Mouse (Mus musculus) heart, adult 2 months (tissue): ENCODE results near the gene 1700028P14Rik. TPM values are rescaled to one million over a fixed set of nuclear protein-coding genes. Genes with fewer than 3 reads are reported as not detected.

ENCODE experiments used
- DNase-seq, 2 experiments: peaks; one replicate each; pipeline ENCODE4 v3.0.0; 2021
- H3K27ac ChIP-seq: fragments of 200-600 bp; 2 replicates; pipeline ENCODE4 v1.8.1; 2022
- H3K27me3 ChIP-seq: fragments of 200-500 bp; 2 replicates; pipeline ENCODE4 v1.6.1; 2012; ENCODE audit warnings: mild to moderate bottlenecking, low read length, inconsistent platforms, mixed read lengths; ENCODE audit not compliant: control insufficient read depth, insufficient read depth
- H3K36me3 ChIP-seq: fragments of 200-500 bp; 2 replicates; pipeline ENCODE4 v1.6.1; 2012; ENCODE audit warnings: low read length, inconsistent platforms; ENCODE audit not compliant: control insufficient read depth, insufficient read depth
- H3K4me1 ChIP-seq: fragments of 200-500 bp; 2 replicates; pipeline ENCODE4 v1.6.1; 2011; ENCODE audit warnings: low read length; ENCODE audit not compliant: control insufficient read depth, insufficient read depth
- H3K4me3 ChIP-seq: fragments of 200-600 bp; 2 replicates; pipeline ENCODE4 v1.8.1; 2022
- H3K79me2 ChIP-seq: fragments of 200-500 bp; replicated peaks from 2 replicates; pipeline ENCODE4 v1.6.1; 2012; ENCODE audit warnings: mild to moderate bottlenecking, inconsistent platforms, low read length, moderate library complexity, mixed read lengths; ENCODE audit not compliant: control insufficient read depth, insufficient read depth
- H3K9ac ChIP-seq: fragments of 200-500 bp; 2 replicates; pipeline ENCODE4 v1.6.1; 2012; ENCODE audit warnings: low read depth, mild to moderate bottlenecking, control low read depth, inconsistent platforms, low read length, mixed read lengths
- CTCF ChIP-seq: fragments of 200-600 bp; IDR thresholded peaks from 2 replicates; pipeline ENCODE4 v1.8.1; 2022; ENCODE audit warnings: antibody characterized with exemption, mild to moderate bottlenecking, moderate library complexity
- EP300 ChIP-seq: fragments of 200-500 bp; IDR thresholded peaks from 2 replicates; pipeline ENCODE4 v1.6.1; 2011; ENCODE audit warnings: low read depth, low read length, control low read depth; ENCODE audit not compliant: insufficient read depth
- POLR2A ChIP-seq: fragments of 200-500 bp; IDR thresholded peaks from 2 replicates; pipeline ENCODE4 v1.6.1; 2011; ENCODE audit warnings: mild to moderate bottlenecking, low read depth, low read length, control low read depth; ENCODE audit not compliant: insufficient read depth
- whole genome bisulfite sequencing: fragments of 180-500 bp; shearing (Covaris S2); methylation state at CpG from one replicate; pipeline ENCODE4 v1.1.7; 2018; 5-methylcytosine and 5-hydroxymethylcytosine counted together
- intact Hi-C: fragments of 180-260 bp; cut with DNase I; formaldehyde crosslinking; loops from one replicate; pipeline ENCODE4 v1.15.1; 2025
- polyA plus RNA-seq: library from polyadenylated mRNA; depleted of rRNA; stranded (reverse); fragments of >200 nt; gene quantifications from 2 replicates; pipeline ENCODE4 v1.2.3, GENCODE M21; 2012
- total RNA-seq, 2 experiments: library from RNA; stranded (reverse); gene quantifications; 2 replicates each; pipeline ENCODE4 v1.2.3; 2021

1700028P14Rik gene
- total and polyA plus RNA-seq, 3 experiments, result 0.18 TPM; not detected in 2

- no peak overlapping the region for H3K27ac ChIP-seq
- TF ChIP-seq POLR2A, result no peak
- no peaks in the 10 kb centered on the region for H3K79me2 ChIP-seq
- H3K36me3 ChIP-seq, result no peaks in the 10 kb centered on the region
- no peaks in the 10 kb centered on the region for H3K4me1 ChIP-seq
- WGBS, result 71% methylated on average over 5 of the region's 5 CpGs
- no peak overlapping the region for H3K9ac ChIP-seq
- no peaks in the 10 kb centered on the region for H3K27me3 ChIP-seq
- H3K4me3 ChIP-seq, result no peak overlapping the region
- intact Hi-C loops, result no loop called here
- no peak for DNase-seq
Measured at GRCm38 (mm10) chr19:23636786-23637185, 15.8 kb downstream of the 1700028P14Rik start.

GRCm38 (mm10) chr19:23631611-23632492 lies 20.8 kb downstream of the 1700028P14Rik start:
- H3K4me1 ChIP-seq, result no peaks in the 10 kb centered on the region
- H3K9ac ChIP-seq, result no peak overlapping the region
- H3K4me3 ChIP-seq, result no peak overlapping the region
- intact Hi-C loops, result no loop called here
- no peaks in the 10 kb centered on the region for H3K27me3 ChIP-seq
- H3K36me3 ChIP-seq, result no peaks in the 10 kb centered on the region
- DNase-seq, result no peak
- no peaks in the 10 kb centered on the region for H3K79me2 ChIP-seq
- no peak overlapping the region for H3K27ac ChIP-seq
- TF ChIP-seq EP300, result no peak
- TF ChIP-seq POLR2A, result no peak
- no peak for TF ChIP-seq CTCF
- WGBS, result 79% methylated on average over 11 of the region's 11 CpGs

- peak; percentile 21 for DNase-seq
- 32% methylated on average over 7 of the region's 7 CpGs for WGBS
- intact Hi-C loops, result no loop called here
Measured at GRCm38 (mm10) chr19:23614268-23614667, 38.3 kb downstream of the 1700028P14Rik start.

GRCm38 (mm10) chr19:23609724-23610123 lies 42.9 kb downstream of the 1700028P14Rik start:
- H3K9ac ChIP-seq, result no peak overlapping the region
- DNase-seq, result no peak
- no peak overlapping the region for H3K27ac ChIP-seq
- no peaks in the 10 kb centered on the region; the same call in 1 of the 2 replicates for H3K4me1 ChIP-seq
- no peak for TF ChIP-seq POLR2A
- TF ChIP-seq EP300, result no peak
- TF ChIP-seq CTCF, result no peak
- H3K79me2 ChIP-seq, result no peaks in the 10 kb centered on the region
- H3K4me3 ChIP-seq, result no peak overlapping the region
- intact Hi-C loops, result no loop called here
- H3K27me3 ChIP-seq, result no peaks in the 10 kb centered on the region
- 61% methylated on average over 4 of the region's 4 CpGs for WGBS
- no peaks in the 10 kb centered on the region for H3K36me3 ChIP-seq

More at GRCm38 (mm10) chr19:23614268-23614667, 38.3 kb downstream of the 1700028P14Rik start:
- H3K36me3 ChIP-seq, result no peaks in the 10 kb centered on the region
- no peak overlapping the region for H3K9ac ChIP-seq
- no peak for TF ChIP-seq POLR2A
- TF ChIP-seq CTCF, result peak; percentile 49
- TF ChIP-seq EP300, result no peak
- no peak overlapping the region for H3K27ac ChIP-seq
- no peaks in the 10 kb centered on the region for H3K27me3 ChIP-seq
- no peak overlapping the region for H3K4me3 ChIP-seq
- no peaks in the 10 kb centered on the region for H3K79me2 ChIP-seq
- no peaks in the 10 kb centered on the region; the same call in 1 of the 2 replicates for H3K4me1 ChIP-seq

- Histone ChIP-seq H3K4me1 (no peaks in the 10 kb centered on the region), H3K27ac (no peak overlapping the region), H3K9ac (no peak overlapping the region), H3K27me3 (no peaks in the 10 kb centered on the region), H3K4me3 (no peak overlapping the region), H3K79me2 (no peaks in the 10 kb centered on the region), H3K36me3 (no peaks in the 10 kb centered on the region)
- TF ChIP-seq CTCF (no peak), POLR2A (no peak), EP300 (no peak)
- DNase-seq, result no peak
- intact Hi-C loops, result no loop called here
- 86% methylated on average over 2 of the region's 2 CpGs for WGBS
Measured at GRCm38 (mm10) chr19:23607951-23608350, 44.7 kb downstream of the 1700028P14Rik start.

DNA sequence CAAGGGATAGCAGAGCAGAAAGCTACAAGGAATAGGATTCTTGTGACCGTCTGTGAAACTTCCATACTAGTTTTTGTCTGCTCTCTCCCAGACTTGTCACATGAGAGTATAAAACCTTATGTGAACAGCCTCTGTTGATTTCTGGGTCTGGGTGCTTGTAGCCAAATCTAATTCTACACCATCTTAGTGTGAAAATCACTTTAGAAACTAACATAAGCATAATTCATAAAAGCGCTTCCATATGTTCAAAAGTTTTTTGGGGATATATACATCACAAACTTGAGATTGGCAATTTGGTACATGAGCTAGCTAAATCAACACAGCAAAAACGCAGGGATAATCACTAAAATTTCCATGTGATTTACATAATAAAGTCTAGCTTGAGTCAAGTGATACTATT lies 57.7 kb downstream of the 1700028P14Rik start:
- Histone ChIP-seq H3K79me2 (no peaks in the 10 kb centered on the region), H3K36me3 (no peaks in the 10 kb centered on the region), H3K4me3 (no peak overlapping the region), H3K27ac (no peak overlapping the region), H3K27me3 (no peaks in the 10 kb centered on the region), H3K9ac (no peak overlapping the region), H3K4me1 (no peaks in the 10 kb centered on the region)
- no peak for DNase-seq
- 85% methylated on average over 3 of the region's 3 CpGs for WGBS
- TF ChIP-seq EP300 (no peak), POLR2A (no peak), CTCF (no peak)
- intact Hi-C loops, result no loop called here
